Mouse (Mus musculus): ENCODE measurements around the gene Plcd3.
A peak's percentile ranks its signal among the peaks of the same experiment; 100 is the strongest.

The Plcd3 gene

DNA sequence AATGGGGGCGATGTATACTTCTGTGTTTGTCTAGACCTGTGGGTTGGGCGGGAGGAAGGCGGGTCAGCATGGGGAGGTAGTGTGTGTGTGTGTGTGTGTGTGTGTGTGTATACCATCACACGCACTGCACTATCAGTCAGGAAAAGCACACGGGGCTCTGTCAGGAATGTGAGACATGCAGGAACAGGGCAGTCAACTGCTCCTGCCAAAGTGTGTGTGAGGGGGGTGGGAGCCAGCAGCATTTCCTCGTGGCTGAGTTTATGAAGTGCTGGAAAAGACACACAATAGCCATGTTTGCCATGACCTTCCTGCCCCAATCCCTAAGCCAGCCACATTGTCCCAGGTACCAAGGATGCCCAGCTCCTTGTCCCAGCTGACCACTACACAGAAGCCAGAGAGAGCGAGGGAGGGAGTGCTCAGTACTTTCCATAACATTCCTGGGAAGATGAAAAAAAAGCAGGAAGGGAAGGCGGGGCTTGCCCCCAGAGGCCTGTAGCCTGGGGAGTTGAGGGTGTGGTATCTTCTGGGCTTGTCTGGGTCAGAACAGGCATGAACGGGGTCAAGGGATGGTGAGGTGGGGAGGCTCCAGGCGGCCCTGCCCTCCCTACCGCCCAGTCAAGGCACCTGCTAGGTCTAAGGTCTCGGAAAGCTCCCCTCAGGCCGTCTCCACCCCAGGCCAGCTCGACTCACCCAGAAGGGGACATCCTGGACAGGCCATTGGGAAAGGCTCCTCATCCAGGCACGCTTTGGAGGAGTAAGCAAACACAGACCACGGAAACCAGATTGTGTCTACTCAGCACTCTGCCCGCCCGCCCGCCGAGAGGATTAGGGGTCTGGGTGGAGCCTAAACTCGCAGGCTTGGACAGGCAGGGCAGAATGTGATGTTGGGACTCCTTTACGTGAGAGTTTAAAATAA lies 4.2 kb downstream of the Plcd3 start:
- DNase-seq = peak; percentile 3

DNA sequence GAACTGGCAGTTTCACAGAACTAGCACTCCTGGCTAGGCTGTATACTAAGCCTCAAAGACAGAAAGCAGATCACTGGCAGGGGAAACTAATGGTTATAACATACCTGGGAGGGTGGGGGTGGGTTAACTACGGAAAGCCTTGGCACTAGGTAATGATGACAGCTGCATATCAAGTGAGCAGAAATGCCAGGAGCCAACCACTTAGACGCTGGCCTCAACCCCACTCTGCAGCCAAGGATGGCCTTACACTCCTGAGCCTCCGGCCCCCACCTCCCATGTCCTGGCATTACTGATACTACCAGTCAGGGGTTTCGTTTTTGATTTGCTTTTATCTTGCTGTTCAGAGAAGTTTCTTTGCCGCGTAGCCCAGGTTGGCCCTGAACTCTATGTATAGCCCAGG lies 5.7 kb downstream of the Plcd3 start:
- peak; percentile 4 for DNase-seq

DNA sequence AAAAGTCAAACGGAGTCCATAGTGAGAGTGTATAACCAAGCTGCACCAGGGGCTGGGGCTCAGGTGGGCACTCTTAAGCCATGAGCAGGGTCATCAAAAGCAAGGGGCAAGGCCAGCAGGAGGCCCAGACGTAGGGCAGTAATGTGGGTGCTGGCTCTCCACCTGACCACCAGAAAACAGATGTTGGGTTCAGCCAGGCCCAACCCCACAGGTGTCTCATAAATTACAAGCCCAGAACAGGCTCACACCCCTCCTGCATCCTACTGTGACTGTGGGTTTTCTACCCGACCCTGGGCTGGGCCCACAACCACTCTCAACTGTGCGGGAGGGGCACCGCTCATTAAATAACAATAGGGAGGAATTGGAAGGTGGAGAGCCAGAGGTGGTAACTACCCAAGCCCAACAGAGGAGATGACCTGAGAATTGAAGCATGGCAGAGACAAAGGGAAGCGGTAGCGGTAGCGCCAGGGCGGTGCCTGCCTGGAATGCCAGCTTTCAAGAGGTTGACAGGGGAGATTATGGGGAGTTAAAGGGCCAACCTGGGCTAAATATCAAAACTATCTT lies 6.3 kb downstream of the Plcd3 start:
- peak; percentile 3 for DNase-seq

DNA sequence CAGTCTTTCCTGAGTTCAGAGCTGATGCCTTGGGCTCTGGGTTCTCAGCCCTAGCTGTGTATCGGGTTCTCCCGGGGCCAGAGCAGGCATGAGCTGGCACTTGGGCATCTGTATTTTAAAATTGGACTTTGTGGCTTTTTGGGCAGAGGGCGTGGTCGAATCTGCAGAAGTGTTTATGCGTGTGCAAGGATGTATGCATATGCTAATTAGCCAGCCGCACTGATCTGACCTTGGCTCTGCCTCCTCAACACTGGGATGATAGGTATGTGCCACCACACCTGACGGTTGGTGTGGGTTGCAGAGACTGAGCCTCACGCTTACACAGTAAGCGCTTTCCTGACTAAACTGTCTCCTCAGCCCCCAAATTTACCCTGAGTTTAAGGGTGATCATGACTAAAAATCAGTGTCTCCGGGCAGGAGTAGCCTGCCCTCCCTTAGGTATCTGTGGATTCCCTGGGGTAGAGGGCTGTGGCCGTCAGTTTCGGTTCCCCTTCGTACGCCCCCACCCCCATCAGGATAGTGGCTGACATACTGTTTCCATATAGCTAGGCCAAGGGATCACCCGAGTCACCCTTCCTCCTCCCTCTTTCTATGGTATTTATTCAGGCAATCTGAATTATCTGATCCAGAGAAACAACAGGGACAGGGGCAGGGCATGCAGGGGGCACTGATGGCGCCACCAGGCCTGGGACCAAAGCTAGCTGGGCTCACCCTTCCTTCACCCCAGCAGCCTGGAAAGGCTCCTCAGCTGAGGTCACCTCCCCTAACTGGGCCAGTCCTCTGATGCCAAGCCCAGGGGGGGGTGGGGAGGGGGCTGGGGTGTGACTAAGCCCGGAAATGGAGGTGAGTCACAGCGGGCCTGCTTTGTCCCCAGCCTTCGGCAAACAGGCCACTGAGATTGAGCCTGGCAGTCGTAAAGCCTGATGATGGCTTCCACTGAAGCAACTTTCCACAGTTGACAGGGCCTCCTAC lies 7.3 kb downstream of the Plcd3 start:
- peak; percentile 3 for DNase-seq

DNA sequence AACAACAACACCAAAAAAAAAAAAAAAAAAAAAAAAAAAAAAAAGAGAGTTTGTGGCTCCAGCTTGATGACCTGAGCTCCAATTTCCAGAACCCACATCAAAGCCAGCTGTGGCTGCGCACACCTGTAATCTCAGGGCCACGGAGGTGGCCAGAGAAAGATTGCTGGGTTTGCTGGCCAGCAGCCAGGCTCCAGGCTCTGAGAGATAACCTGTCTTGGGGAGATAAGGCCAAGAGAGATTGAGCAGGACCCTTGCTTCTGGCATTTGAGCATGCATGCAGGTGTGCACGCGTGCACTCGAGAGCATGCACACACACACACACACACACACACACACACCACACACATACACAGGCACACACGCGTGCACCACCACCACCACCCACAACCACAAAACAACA lies 8.2 kb downstream of the Plcd3 start:
- peak; percentile 6 for DNase-seq

DNA sequence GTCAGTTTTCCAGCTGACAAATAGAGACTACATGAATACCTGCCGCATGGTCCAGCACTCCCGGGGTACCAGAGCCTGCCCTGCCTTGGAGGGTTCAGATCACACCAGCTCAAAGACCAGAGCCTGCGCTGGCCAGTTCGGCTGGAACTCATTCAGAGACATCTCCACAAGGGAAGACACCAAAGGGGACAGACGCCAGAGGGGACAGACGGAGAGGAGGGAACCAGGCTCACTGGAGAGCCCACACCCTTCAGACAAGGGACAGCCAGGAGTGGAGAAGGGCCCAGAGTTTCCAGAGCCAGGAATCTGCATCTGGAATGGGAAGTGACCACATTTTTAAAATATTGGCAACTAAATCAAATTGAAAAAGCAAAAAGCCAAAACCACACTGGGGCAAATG lies 19.8 kb downstream of the Plcd3 start:
- DNase-seq = peak; percentile 5

DNA sequence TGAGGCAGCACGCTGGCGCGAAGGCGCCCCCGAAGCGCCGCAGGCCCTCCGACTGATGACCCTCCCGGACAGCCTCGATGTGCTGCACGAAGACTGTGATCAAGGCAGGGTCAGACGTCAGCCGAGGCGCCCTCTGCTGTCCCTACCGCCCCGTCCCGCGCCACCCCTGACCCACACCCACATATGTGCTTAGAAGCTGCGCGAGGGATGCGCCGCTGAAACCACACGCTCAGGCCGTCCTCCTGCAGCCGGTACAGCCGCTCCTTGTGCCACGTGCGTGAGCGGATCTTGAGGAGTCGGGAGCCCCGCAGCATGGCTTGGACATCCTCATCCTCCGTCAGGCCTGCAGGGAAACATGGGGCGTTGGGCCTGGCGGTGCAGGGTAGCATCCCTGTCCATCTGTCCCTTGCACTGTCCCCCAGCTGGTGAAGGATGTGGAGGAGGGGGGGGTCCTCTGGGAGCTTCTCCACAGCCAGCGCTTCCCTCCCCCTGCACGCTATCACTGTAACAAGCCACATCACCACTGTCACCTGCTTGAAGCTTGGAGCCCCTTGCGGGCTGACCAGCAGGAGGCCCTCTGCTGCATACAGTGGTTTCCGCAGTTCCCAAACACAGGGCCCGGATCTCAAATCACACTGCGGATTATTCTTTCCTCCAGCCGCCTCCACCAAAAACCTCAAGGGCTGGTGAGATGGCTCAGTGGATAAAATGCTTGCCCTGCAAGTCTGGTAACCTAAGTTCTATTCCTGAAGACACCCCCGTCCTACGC lies 21.0 kb downstream of the Plcd3 start:
- peak; percentile 22 for DNase-seq

DNA sequence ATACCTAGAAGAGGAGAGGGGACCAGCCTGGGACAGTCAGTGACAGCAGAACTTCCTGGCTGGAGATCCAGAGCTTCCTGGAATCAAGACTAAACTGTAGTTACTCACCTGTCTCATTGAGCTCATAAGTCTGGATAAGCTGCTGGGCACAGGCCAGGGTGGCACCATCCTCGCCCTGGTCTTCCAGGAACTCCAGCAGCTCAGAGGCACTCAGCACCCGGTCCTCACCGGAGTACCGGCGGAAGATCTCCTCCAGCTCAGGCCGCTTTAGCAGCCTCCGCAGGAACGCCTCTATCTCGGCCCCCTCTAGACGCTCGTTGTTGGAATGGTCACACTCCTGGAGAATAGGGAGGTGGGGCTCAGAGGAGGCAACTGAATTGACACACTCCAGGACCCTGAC lies 23.3 kb downstream of the Plcd3 start:
- DNase-seq = peak; percentile 4

DNA sequence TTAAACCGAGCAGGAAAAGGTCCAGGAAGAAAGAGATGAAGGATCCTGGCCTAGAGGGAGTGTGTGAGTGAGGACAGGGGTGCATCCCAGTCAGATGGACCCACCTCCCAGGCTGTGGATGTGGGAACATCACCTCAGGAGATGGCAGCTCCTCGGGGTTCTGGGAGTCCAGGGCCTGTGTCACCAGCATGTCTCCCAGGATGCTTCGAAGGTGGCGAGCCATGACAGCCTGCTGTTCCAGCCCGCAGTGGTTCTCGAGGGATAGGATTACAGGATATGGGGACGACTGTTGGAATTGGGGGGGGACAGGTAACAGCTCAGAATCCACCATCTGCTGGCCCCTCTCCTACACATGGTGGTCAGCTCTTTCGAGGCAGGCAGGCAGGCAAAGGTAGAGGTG lies 24.9 kb downstream of the Plcd3 start:
- peak; percentile 2 for DNase-seq

DNA sequence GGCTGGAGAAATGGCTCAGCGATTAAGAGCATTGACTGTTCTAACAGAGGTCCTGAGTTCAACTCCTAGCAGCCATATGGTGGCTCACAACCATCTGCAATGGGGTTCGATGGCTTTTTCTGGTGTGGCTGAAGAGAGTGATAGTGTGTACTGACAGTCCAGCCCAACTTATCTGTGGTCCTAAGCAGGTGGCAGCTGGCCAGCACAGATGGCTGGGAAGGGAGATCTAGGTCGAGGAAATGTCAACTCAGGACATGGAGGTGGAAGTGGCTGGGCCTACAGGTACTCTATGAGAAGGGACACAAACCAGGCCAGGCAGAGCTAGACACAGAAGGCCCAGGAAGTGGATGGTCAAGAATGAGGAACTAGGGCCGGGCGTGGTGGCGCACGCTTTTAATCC lies 25.4 kb downstream of the Plcd3 start:
- DNase-seq = peak; percentile 14

DNA sequence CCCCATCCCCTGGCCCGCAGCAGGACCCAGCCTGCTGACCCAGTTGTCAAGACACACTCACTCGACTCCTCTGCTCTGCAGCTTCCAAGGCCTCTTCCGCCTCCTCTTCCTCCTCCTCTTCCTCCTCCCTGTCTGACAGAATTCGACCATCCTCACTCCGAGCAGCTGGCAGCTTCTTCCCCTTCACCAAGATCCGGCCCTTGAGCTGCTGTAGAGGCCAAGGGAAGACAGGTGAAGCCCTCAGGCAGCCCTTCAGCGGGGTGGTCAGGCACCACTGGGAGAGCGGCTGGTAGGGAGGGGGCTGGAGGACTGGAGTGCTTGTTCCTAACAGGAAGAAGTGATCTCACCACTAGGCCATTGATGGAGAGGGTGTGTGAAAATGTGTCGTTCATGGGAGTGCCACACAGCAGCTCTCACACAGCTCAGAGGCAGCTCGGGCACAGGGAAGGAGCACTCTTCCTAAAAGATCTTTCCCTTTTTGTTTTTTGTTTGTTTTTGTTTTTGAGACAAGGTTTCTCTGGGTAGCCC lies 26.6 kb downstream of the Plcd3 start:
- DNase-seq = peak; percentile 5

DNA sequence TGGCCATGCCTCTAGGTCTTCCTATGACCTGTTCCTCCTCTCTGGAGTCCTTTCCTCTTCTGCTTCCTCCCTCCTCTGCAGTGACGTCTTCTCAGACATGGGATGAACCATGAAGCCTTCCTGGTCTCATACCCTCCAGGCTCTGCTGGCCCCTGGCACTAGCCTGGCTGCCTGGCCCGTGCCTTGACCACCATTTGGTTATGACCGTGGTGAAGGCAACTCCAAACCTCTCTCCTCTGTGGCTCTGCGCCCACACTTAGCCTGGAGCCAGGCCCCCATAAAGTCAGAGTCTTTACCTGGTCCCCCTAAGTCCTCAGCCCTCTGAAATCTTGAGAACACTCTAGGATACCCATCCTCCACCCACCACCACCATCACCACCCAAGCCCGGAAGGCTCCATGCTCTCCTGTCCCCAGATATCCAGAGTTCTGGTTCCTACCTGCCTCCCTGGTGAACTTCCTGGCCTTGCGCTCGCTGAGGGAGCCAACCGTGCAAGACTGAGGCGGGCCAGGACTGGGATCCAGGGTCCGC lies 27.3 kb downstream of the Plcd3 start:
- peak; percentile 5 for DNase-seq

DNA sequence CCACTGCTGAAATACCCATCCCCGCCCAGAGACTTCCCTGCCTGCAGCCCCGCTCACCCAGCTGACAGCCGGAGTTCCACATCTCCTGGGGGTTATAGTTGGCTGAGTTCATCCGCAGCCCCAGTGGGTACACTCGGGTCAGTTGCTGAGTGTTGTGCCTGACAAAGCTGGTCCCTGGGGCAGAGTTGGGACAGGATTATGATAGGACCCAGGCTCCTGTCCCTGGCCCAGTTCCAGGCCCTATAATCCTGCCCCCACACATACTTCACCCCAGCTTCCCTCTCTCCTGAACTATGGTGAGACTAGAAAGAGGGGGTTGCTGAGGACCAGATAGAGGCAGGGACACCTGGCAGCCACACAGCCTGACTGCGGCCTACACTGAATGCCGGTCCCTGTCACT lies 27.8 kb downstream of the Plcd3 start:
- peak; percentile 7 for DNase-seq

DNA sequence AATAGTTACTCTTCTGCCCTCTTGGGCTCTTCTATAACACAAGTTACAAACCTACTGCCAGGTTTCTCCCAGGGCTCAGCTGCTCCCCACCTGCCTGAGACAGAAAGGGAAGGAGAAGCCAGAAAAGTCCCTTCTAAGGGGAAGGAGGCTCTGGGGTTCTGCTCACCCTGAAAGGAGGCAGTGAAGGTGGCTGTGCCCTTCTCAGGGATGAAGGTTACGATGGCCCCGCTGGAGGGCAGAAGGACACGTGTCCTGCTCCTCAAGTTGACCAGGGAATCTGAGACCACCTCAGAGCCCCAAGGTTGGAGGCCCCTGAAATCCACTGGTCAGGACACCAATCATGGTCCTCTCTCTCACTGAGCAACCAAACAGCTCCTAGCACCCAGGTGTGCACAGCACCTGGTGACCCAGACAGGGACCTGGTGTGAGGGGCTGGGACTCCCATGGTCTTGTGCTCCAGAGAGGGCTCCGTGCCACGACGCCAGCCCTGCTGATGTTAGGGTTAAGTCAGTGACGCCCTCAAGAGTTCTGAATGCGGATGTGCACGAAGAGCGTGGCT lies 31.1 kb downstream of the Plcd3 start:
- peak; percentile 12 for DNase-seq

DNA sequence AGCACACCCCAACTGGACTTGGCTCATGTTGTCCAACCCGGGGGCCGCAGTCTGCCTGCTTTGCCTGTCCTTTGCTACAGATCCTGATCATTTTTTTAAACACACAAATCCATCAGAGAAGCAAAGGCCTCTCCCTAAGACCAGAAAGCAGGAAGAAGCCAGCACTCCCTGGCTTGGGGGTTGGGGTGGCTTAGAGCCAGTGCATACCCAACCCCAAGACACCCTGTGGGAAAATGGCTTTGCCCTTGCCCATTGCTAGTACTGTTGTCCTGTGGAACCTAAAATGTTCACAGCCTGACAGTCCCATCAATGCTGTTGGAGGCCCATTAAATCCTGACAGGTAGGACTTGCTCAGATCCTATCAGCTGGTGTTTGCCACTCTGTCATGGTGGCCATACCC lies 31.7 kb downstream of the Plcd3 start:
- DNase-seq = peak; percentile 2

DNA sequence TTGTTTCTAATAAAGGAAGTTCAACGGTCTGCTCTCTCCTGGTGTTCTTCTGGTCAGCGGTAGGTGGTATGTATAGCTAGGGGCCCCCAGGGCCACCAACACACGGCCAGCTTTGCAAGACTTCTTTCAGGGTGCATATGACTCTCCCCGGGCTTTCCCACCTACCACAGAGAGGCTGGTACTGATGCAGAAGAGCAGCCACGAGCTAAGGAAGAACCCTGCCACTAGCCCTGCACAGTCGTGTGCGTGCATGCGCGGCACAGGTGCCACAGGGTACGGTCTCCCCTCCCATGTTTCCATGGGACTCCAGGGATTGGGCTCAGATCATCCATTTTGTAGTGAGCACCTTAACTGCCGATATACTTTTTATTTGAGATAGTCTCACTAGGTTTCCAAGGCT lies 32.6 kb downstream of the Plcd3 start:
- peak; percentile 2 for DNase-seq

DNA sequence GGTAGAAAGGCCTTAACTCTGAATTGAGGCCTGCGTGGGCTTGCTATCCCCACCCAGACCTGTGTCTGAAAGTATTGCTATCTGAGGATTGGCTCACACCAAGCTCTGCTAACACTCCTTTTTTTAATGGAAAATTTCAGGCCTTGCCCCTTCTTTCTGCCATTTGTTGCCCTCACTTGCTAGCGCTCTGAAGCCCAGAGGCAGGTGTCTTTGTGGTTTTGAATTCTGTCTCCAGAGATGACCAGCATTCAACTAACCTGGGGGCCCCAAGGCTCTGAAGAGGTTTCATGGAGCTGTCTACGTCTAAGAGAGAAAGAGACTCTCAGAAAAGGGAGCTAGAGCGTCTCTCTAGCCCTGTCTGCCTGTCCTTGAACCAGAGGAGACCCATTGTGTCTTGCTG lies 33.2 kb downstream of the Plcd3 start:
- peak; percentile 1 for DNase-seq

DNA sequence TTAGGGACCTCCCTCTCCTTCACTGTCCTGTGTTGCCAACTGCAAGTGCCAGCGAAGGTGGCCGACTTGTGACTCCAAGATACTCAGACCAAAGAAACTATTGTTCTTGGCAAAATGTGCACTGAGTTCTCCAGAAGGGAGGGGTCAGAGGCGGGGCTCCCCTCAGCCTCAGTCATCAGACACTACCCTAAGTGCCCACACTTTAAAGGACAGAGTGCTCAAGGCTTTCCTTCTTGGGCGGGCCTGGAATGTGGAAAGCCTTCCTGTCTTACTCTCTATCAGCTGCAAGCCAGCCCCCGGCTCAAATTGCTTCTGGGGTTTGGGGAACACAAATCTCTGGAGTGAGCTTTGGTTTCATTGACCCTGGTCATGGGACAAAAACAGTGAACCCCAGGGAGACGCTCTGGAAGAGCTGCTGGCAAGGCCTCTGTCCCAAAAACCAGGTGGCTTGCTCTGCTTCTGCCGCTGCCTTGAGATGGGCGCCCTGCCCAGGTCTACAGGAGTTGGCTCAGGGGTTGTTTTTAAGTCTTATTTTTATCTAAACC lies 33.9 kb downstream of the Plcd3 start:
- peak; percentile 31 for DNase-seq

DNA sequence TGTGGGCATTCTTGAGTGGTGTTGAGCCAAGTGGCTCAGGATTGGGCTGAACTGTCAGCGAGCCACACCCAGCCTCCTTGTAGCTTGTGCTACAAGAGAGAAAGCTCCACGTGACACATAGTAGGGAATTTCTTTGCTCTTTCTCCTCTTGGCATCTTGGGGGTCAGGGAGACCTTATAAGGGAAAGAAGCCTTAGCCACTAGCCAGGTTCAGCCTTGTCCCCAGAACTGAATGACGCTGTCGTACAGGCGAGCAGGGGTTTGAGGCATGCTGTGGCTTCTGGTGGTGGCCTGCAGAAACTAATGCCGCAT lies 34.5 kb downstream of the Plcd3 start:
- peak; percentile 2 for DNase-seq

DNA sequence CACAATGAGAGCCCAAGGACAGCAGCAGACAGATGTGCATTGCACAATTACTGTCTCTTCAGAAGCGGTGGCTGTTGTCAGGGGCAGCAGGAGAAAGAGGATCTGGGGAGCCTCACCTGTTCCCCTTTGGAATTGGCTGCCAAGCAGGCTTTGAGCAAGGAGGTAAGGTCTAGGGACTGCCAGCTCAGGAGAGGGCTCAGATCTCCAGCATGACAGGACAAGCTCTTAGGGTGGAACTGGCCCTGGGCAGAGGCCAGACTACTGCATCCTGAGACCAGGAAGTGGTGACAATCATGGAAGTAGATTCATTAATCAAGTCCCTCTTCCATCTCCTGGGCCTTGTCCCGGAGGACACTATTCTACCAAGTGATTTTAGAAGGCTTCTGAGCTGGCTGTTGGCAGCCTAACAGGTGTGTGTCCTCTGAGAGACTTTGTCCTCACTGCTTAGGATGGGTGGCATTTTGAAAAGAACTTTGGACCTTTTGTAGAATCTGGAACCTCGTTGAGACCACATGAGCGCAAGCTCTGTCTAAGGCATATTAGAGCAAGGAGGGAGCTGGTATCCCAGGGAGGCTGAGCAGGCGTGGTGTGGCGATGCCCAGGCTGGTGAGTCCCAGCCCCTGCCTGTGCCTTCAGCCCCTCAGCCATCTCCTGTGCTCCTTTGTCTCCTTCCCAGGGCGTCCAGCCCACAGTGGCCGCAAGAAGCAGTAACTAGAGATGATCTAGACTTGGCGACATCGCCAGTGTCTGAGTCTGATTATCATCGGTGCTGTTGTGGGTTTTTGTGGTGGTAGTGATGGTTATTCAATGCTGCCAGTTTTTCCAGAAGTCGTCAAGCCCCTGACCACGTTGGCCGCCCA lies 35.0 kb downstream of the Plcd3 start:
- DNase-seq = peak; percentile 2
